Mouse (Mus musculus): ENCODE measurements at regions not wholly inside any gene's neighbourhood (a gene's known extent, or its start where the extent isn't known, plus 50 kb on each side); places are given as distances from the start of the nearest gene placed in this dataset.

- ChIA-PET POLR2A (no interaction called here), CTCF (interaction anchor here in 3 of 4 experiments (0.6 to 1.0 kb wide), 3 partner anchors 13 to 376 kb away, joined by 3 read pairs; partner anchors contain the start of gene Tnfaip3 (in 1 of the 3))
Observed at GRCm38 (mm10) chr10:18907276-18907960, 62.6 kb downstream of the Perp start.

GRCm38 (mm10) chr10:18909307-18909706 is 64.5 kb downstream of the Perp start:
- POLR2A ChIA-PET = no interaction called here
- CTCF ChIA-PET = interaction anchor here in 2 of 4 experiments (0.7 to 1.4 kb wide), 6 partner anchors 9 to 342 kb away, joined by 3 to 5 read pairs (median 3); no protein-coding TSS in a partner anchor

GRCm38 (mm10) chr10:18910898-18911297 is 66.1 kb downstream of the Perp start:
- POLR2A ChIA-PET = no interaction called here

GRCm38 (mm10) chr10:18917120-18917616 is 72.3 kb downstream of the Perp start:
- POLR2A ChIA-PET = interaction anchor here in 3 of 4 experiments (0.7 to 0.9 kb wide), 3 partner anchors 41 to 269 kb away, joined by 4 to 11 read pairs (median 4); no protein-coding TSS in a partner anchor
- CTCF ChIA-PET = interaction anchor here (0.5 to 1.6 kb wide), 22 partner anchors 8 to 776 kb away, joined by 3 to 21 read pairs (median 3); partner anchors contain the start of gene Gm4922 (in 1 of the 4)

More at GRCm38 (mm10) chr10:18910898-18911297, 66.1 kb downstream of the Perp start:
- CTCF ChIA-PET = interaction anchor here in 2 of 4 experiments (0.7 to 1.4 kb wide), 6 partner anchors 61 to 340 kb away, joined by 3 to 4 read pairs (median 4); no protein-coding TSS in a partner anchor

GRCm38 (mm10) chr10:18923088-18923821 is 78.4 kb downstream of the Perp start:
- ChIA-PET POLR2A (no interaction called here), CTCF (no interaction called here)

GRCm38 (mm10) chr10:18927811-18928210 is 83.0 kb downstream of the Perp start:
- CTCF ChIA-PET = interaction anchor here in 1 of 4 experiments (1.0 kb wide), 1 partner anchor 11 kb away, joined by 3 read pairs; no protein-coding TSS in a partner anchor
- POLR2A ChIA-PET = no interaction called here

- CTCF ChIA-PET = no interaction called here
- POLR2A ChIA-PET = no interaction called here
Observed at GRCm38 (mm10) chr10:18931344-18931743, 84.1 kb downstream of the Tnfaip3 start.

- POLR2A ChIA-PET = interaction anchor here in 1 of 4 experiments (0.5 kb wide), 1 partner anchor 993 kb away, joined by 3 read pairs; no protein-coding TSS in a partner anchor
- CTCF ChIA-PET = no interaction called here
Observed at GRCm38 (mm10) chr10:18941447-18941846, 74.0 kb downstream of the Tnfaip3 start.

- POLR2A ChIA-PET = interaction anchor here in 1 of 4 experiments (0.5 kb wide), 1 partner anchor 993 kb away, joined by 3 read pairs; no protein-coding TSS in a partner anchor
- CTCF ChIA-PET = no interaction called here
Observed at GRCm38 (mm10) chr10:18941908-18942307, 73.5 kb downstream of the Tnfaip3 start.

- POLR2A ChIA-PET = no interaction called here
- CTCF ChIA-PET = interaction anchor here in 1 of 4 experiments (1.3 kb wide), 1 partner anchor 10 kb away, joined by 4 read pairs; no protein-coding TSS in a partner anchor
Observed at GRCm38 (mm10) chr10:18943296-18944075, 72.0 kb downstream of the Tnfaip3 start.

- CTCF ChIA-PET = interaction anchor here in 1 of 4 experiments (1.0 kb wide), 1 partner anchor 239 kb away, joined by 3 read pairs; no protein-coding TSS in a partner anchor
- POLR2A ChIA-PET = no interaction called here
Observed at GRCm38 (mm10) chr10:18946727-18947126, 68.7 kb downstream of the Tnfaip3 start.
